Mouse (Mus musculus) forebrain, postnatal 0 days (tissue): ENCODE results near the gene Maml2. TPM values are rescaled to one million over a fixed set of nuclear protein-coding genes. Genes with fewer than 3 reads are reported as not detected.
A peak's percentile ranks its signal among the peaks of the same experiment; 100 is the strongest.

Experiments
- ATAC-seq: fragments of 200-750 bp; cut with Nextera tagmentation; 2 replicates; pipeline ENCODE4 v1.8.0; 2017; ENCODE audit warnings: mild to moderate bottlenecking, moderate library complexity
- DNase-seq: peaks from one replicate; pipeline ENCODE4 v3.0.0-alpha.2; 2015
- H3K27ac ChIP-seq: fragments of 300-500 bp; sonication (generic); 2 replicates; pipeline ENCODE4 v1.5.1; 2014; ENCODE audit warnings: low read depth, mild to moderate bottlenecking, antibody characterized with exemption, low read length, moderate library complexity, mixed read lengths
- H3K27me3 ChIP-seq: fragments of 300-500 bp; sonication (generic); 2 replicates; pipeline ENCODE4 v1.6.1; 2014; ENCODE audit warnings: mild to moderate bottlenecking, low read length, mixed read lengths; ENCODE audit not compliant: insufficient read depth
- H3K36me3 ChIP-seq: fragments of 300-500 bp; sonication (generic); 2 replicates; pipeline ENCODE4 v1.6.1; 2014; ENCODE audit warnings: mild to moderate bottlenecking, moderate library complexity; ENCODE audit not compliant: insufficient read depth
- H3K4me1 ChIP-seq: fragments of 300-500 bp; sonication (generic); 2 replicates; pipeline ENCODE4 v1.6.1; 2014; ENCODE audit warnings: antibody characterized with exemption; ENCODE audit not compliant: insufficient read depth
- H3K4me2 ChIP-seq: fragments of 300-500 bp; sonication (generic); 2 replicates; pipeline ENCODE4 v1.6.1; 2014; ENCODE audit warnings: low read depth, mild to moderate bottlenecking, moderate library complexity
- H3K4me3 ChIP-seq: fragments of 300-500 bp; sonication (generic); 2 replicates; pipeline ENCODE4 v1.5.1; 2014; ENCODE audit warnings: low read depth, low read length, mixed read lengths
- H3K9ac ChIP-seq: fragments of 300-500 bp; sonication (generic); 2 replicates; pipeline ENCODE4 v1.6.1; 2014; ENCODE audit warnings: mild to moderate bottlenecking
- H3K9me3 ChIP-seq: fragments of 300-500 bp; sonication (generic); 2 replicates; pipeline ENCODE4 v1.6.1; 2016; ENCODE audit warnings: low read length
- CTCF ChIP-seq: sonication (generic); IDR thresholded peaks from 2 replicates; pipeline ENCODE4 v1.5.1; 2016; ENCODE audit warnings: antibody characterized with exemption, control low read depth, low read depth
- WGBS: fragments of 180-500 bp; shearing (Covaris S2); extraction: QIAGEN DNeasy Blood & Tissue Kit; methylation state at CpG from one replicate; pipeline ENCODE4 v1.1.7; 2014; 5-methylcytosine and 5-hydroxymethylcytosine counted together
- polyA plus RNA-seq: library from polyadenylated mRNA; unstranded; fragments of >200 nt; fragmentation: Nextera tagmentation; extraction: Ambion mirVana; gene quantifications from 2 replicates; pipeline ENCODE4 v1.2.1, GENCODE M21; 2015
- total RNA-seq: library from RNA; depleted of rRNA; stranded (reverse); fragments of >200 nt; gene quantifications from 2 replicates; pipeline ENCODE4 v1.2.3, GENCODE M21; 2014

Gene Maml2
- total and polyA plus RNA-seq, 2 experiments from 2014 or later, result 6.4 to 9.5 TPM

- Histone ChIP-seq H3K36me3 (no peaks in the 10 kb centered on the region), H3K27ac (no peak overlapping the region), H3K4me2 (no peak overlapping the region), H3K9me3 (no peaks in the 10 kb centered on the region), H3K4me3 (no peak overlapping the region), H3K9ac (no peak overlapping the region), H3K4me1 (no peaks in the 10 kb centered on the region), H3K27me3 (no peaks in the 10 kb centered on the region)
- no peak for TF ChIP-seq CTCF
- 74% methylated on average over 5 of the region's 5 CpGs for WGBS
- no peak for DNase-seq
- no peak for ATAC-seq
These were observed 185.7 kb downstream of the Maml2 start for GRCm38 (mm10) chr9:13483199-13484068.

- Histone ChIP-seq H3K4me1 (no peaks in the 10 kb centered on the region), H3K9ac (no peak overlapping the region), H3K9me3 (no peaks in the 10 kb centered on the region), H3K4me2 (no peak overlapping the region), H3K4me3 (no peak overlapping the region), H3K27me3 (no peaks in the 10 kb centered on the region), H3K36me3 (no peaks in the 10 kb centered on the region), H3K27ac (0 out of 2 replicates have a peak overlapping the region, but pooled peaks have one; percentile 2)
- ATAC-seq (no peak), DNase-seq (no peak)
- WGBS, result 32% methylated on average over 12 of the region's 12 CpGs
- TF ChIP-seq CTCF, result no peak
These were observed 186.8 kb downstream of the Maml2 start for GRCm38 (mm10) chr9:13484267-13485240.

GRCm38 (mm10) chr9:13485914-13486313 is 188.2 kb downstream of the Maml2 start:
- H3K4me3 ChIP-seq, result no peak overlapping the region
- no peaks in the 10 kb centered on the region for H3K9me3 ChIP-seq
- WGBS, result 64% methylated on average over 1 of the region's 1 CpGs
- H3K36me3 ChIP-seq, result no peaks in the 10 kb centered on the region
- H3K4me2 ChIP-seq, result no peak overlapping the region
- TF ChIP-seq CTCF, result no peak
- DNase-seq, result no peak
- no peak overlapping the region for H3K9ac ChIP-seq
- H3K4me1 ChIP-seq, result no peaks in the 10 kb centered on the region
- ATAC-seq, result peak; percentile 48; the same call in 1 of the 2 replicates
- H3K27me3 ChIP-seq, result no peaks in the 10 kb centered on the region
- H3K27ac ChIP-seq, result no peak overlapping the region

- H3K9me3 ChIP-seq, result no peaks in the 10 kb centered on the region
- H3K4me1 ChIP-seq, result no peaks in the 10 kb centered on the region
- H3K9ac ChIP-seq, result no peak overlapping the region
- H3K27me3 ChIP-seq, result no peaks in the 10 kb centered on the region
- TF ChIP-seq CTCF, result no peak
- H3K36me3 ChIP-seq, result no peaks in the 10 kb centered on the region
- DNase-seq (no peak), ATAC-seq (no peak)
- no peak overlapping the region for H3K4me2 ChIP-seq
- no peak overlapping the region for H3K4me3 ChIP-seq
- WGBS, result 64% methylated on average over 1 of the region's 1 CpGs
- H3K27ac ChIP-seq, result no peak overlapping the region
These were observed 193.3 kb downstream of the Maml2 start for GRCm38 (mm10) chr9:13491107-13491506.

GRCm38 (mm10) chr9:13491854-13492620 is 194.3 kb downstream of the Maml2 start:
- DNase-seq, result no peak
- ATAC-seq, result no peak
- Histone ChIP-seq H3K27me3 (no peaks in the 10 kb centered on the region), H3K4me3 (no peak overlapping the region), H3K9me3 (no peaks in the 10 kb centered on the region), H3K4me1 (no peaks in the 10 kb centered on the region), H3K36me3 (no peaks in the 10 kb centered on the region), H3K27ac (no peak overlapping the region), H3K9ac (no peak overlapping the region), H3K4me2 (no peak overlapping the region)
- 87% methylated on average over 9 of the region's 9 CpGs for WGBS
- no peak for TF ChIP-seq CTCF

- no peak overlapping the region for H3K9ac ChIP-seq
- no peaks in the 10 kb centered on the region for H3K36me3 ChIP-seq
- no peaks in the 10 kb centered on the region for H3K4me1 ChIP-seq
- H3K27me3 ChIP-seq, result no peaks in the 10 kb centered on the region
- WGBS, result 76% methylated on average over 2 of the region's 2 CpGs
- H3K4me2 ChIP-seq, result no peak overlapping the region
- no peak for TF ChIP-seq CTCF
- no peak overlapping the region for H3K4me3 ChIP-seq
- H3K9me3 ChIP-seq, result no peaks in the 10 kb centered on the region
- ATAC-seq (no peak), DNase-seq (no peak)
- no peak overlapping the region for H3K27ac ChIP-seq
These were observed 195.1 kb downstream of the Maml2 start for GRCm38 (mm10) chr9:13492807-13493206.
